Mouse (Mus musculus) NIH3T3 (cell line): ENCODE measurements around the gene Rtp1.
A peak's percentile ranks its signal among the peaks of the same experiment; 100 is the strongest.

Source experiments
- DNase-seq: peaks from one replicate; pipeline ENCODE4 v3.0.0-alpha.2; 2012; ENCODE audit warnings: low read depth

Rtp1 gene

GRCm38 (mm10) chr16:23456534-23456933 lies 27.6 kb downstream of the Rtp1 start:
- DNase-seq: peak; percentile 83

DNA sequence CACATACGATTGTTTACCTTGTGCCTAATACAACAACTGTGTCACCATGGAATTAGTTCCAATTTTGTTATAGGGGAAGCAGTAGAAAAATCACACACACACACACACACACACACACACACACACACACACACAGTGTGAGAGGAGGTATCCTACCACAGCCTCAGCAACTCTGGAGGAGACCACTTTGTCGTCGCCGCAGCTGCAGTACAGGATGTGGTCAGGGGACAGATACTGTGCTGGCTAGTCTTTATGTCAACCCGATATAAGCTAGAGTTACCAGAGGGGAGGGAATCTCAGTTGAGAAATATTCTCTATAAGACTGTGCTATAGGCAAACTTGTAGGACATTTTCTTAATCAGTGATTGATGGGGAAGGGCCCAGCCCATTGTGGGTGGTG lies 28.4 kb downstream of the Rtp1 start:
- no peak for DNase-seq

DNA sequence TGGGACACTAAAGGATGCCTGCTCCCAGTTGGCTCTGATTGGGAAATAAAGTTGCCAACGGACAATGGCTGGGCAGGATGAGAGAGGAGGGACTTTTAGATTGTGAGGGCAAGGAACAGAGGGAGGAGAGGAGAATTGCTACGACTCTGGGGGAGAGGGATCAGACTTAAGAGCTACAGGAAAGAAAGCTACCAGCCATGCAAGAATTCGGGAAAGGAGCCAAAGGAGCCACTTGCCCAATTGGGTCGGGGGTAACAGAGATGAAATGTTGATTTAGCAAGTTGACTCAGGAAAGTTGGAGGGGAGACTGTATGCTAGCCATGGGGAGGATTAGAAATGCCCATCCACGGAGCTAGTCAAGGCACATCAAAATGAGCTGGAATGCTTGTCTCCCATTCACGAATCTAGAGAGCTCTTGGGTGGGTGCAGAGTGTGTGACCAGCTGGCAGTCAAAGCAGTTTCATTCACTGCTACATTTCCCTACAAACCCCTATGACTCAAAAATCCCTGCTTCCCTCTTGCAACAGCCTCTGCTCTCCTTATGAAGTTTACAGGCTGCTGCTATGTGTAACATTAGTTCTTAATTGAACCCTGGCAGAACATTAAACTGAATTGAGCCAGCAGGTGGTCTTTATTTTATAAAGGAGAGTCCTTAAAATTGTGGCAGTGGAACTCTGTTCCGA lies 30.1 kb downstream of the Rtp1 start:
- DNase-seq: peak; percentile 58

- no peak for DNase-seq
These were observed 34.9 kb downstream of the Rtp1 start for GRCm38 (mm10) chr16:23463671-23464347.

- no peak for DNase-seq
These were observed 42.6 kb downstream of the Rtp1 start for GRCm38 (mm10) chr16:23471551-23471950.

DNA sequence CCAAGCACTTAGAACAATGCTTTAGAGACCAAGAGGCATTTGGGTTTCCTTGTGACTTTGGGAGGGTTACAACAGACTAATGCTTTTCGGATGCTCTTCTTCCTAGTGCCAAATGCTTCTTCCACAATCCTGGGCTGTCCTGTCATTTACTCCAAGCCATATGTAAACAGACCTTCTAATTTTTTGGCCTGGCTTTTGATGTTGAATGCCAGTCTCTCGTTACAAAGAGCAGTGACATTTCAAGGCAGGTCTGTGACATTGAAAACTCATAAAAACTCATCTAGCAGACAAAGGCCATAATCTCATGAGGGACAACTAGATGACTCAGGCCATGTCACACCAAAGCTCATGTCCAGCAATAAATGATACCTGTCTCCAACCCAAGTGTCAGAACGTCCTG lies 43.1 kb downstream of the Rtp1 start:
- no peak for DNase-seq

GRCm38 (mm10) chr16:23475651-23476050 lies 46.7 kb downstream of the Rtp1 start:
- no peak for DNase-seq

- peak; percentile 58 for DNase-seq
These were observed 47.7 kb downstream of the Rtp1 start for GRCm38 (mm10) chr16:23476598-23476997.

- DNase-seq: no peak
These were observed 51.1 kb downstream of the Rtp1 start for GRCm38 (mm10) chr16:23479872-23480603.

GRCm38 (mm10) chr16:23482218-23482617 lies 53.3 kb downstream of the Rtp1 start:
- no peak for DNase-seq

- no peak for DNase-seq
These were observed 53.9 kb downstream of the Rtp1 start for GRCm38 (mm10) chr16:23482846-23483245.

GRCm38 (mm10) chr16:23483292-23483691 lies 54.4 kb downstream of the Rtp1 start:
- no peak for DNase-seq
